In genomic region chr7:4063714-4064425, GRCm38 (mm10) we compare ENCODE assay signal across 25 mouse cellular contexts. TPM values are rescaled to one million over a fixed set of nuclear protein-coding genes. Genes with fewer than 3 reads are reported as not detected.
DNase-seq lines count a peak whose midpoint lies in the region; ATAC-seq and TF ChIP-seq lines count a peak whose summit lies in the region.
"Had no signal": no experiment of that assay in that cellular context is flagged by ENCODE, and none has a peak within 500 bp of the region (broad histone marks: within the 10 kb centered on the region; RNA-seq: fewer than 3 reads in every experiment).

No protein-coding gene starts in this region.

- DNase-seq in lung, postnatal 0 days (ENCODE audit: low spot score) = peak; percentile 4
- DNase-seq in lung, postnatal 4 days = no peak
- no peak for DNase-seq in forebrain, embryonic 11.5 days (ENCODE audit: low spot score)
- DNase-seq in heart, adult 2 months = no peak
- DNase-seq: adrenal gland, postnatal 25 days; cerebellum, adult 8-10 months; cerebellum, postnatal 36 days; forebrain, postnatal 0 days; heart, postnatal 36 days; kidney, adult 8-10 months; kidney, postnatal 10 days; lung, embryonic 14.5 days; midbrain, embryonic 14.5 days; spleen, adult 18-20 months had no signal

- H3K4me3 ChIP-seq in lung, postnatal 0 days (ENCODE audit: low read depth, low read length) = no peak overlapping the region
- no peak overlapping the region for H3K4me3 ChIP-seq in brown adipose tissue, adult 24 weeks (ENCODE audit: insufficient read depth, low read depth, low read length)
- H3K4me3 ChIP-seq in forebrain, embryonic 11.5 days (ENCODE audit: low read depth, low read length) = no peak overlapping the region
- no peak overlapping the region for H3K4me3 ChIP-seq in heart, adult 2 months
- H3K4me3 ChIP-seq in midbrain, embryonic 16.5 days (ENCODE audit: low read depth, low read length) = no peak overlapping the region
- H3K4me3 ChIP-seq: embryonic facial prominence, embryonic 13.5 days; forebrain, embryonic 12.5 days; heart, embryonic 10.5 days; heart, embryonic 15.5 days; hindbrain, embryonic 13.5 days; limb, embryonic 13.5 days had no signal

- WGBS in lung, postnatal 0 days = 91% methylated on average over 1 of the region's 1 CpGs
- 82% methylated on average over 1 of the region's 1 CpGs for WGBS in forebrain, embryonic 11.5 days
- 79% methylated on average over 1 of the region's 1 CpGs for WGBS in heart, adult 2 months
- 86% methylated on average over 1 of the region's 1 CpGs for WGBS in midbrain, embryonic 16.5 days

- H3K4me2 ChIP-seq in lung, postnatal 0 days (replicated peaks; ENCODE audit: low read depth, low read length) = no peak overlapping the region
- no peak overlapping the region for H3K4me2 ChIP-seq in forebrain, embryonic 11.5 days (ENCODE audit: low read depth, low read length, severe bottlenecking)
- no peak overlapping the region for H3K4me2 ChIP-seq in midbrain, embryonic 16.5 days (ENCODE audit: low read length)
- H3K4me2 ChIP-seq: embryonic facial prominence, embryonic 13.5 days; forebrain, embryonic 12.5 days; heart, embryonic 15.5 days; hindbrain, embryonic 13.5 days; limb, embryonic 13.5 days; lung, embryonic 14.5 days had no signal

- no peak for TF ChIP-seq CTCF in lung, postnatal 0 days (IDR thresholded peaks at IDR 0.05)
- no peak for TF ChIP-seq CTCF in heart, adult 2 months (IDR thresholded peaks at IDR 0.05)

- H3K9ac ChIP-seq in lung, postnatal 0 days (replicated peaks; ENCODE audit: low read depth) = no peak overlapping the region
- no peak overlapping the region for H3K9ac ChIP-seq in forebrain, embryonic 11.5 days (ENCODE audit: low read length)
- no peak overlapping the region for H3K9ac ChIP-seq in heart, adult 2 months (ENCODE audit: low read depth, low read length)
- no peak overlapping the region for H3K9ac ChIP-seq in midbrain, embryonic 16.5 days (ENCODE audit: low read depth, low read length)
- H3K9ac ChIP-seq: embryonic facial prominence, embryonic 13.5 days; forebrain, embryonic 12.5 days; forebrain, postnatal 0 days; heart, embryonic 15.5 days; hindbrain, embryonic 13.5 days; limb, embryonic 13.5 days; liver, embryonic 14.5 days; lung, embryonic 14.5 days had no signal

- no peak for TF ChIP-seq EP300 in lung, postnatal 0 days (IDR thresholded peaks at IDR 0.05)
- TF ChIP-seq EP300 in heart, adult 2 months (IDR thresholded peaks at IDR 0.05; ENCODE audit: insufficient read depth, low read depth, low read length) = no peak

- no peaks in the 10 kb centered on the region for H3K9me3 ChIP-seq in lung, postnatal 0 days (ENCODE audit: low read length)
- H3K9me3 ChIP-seq in forebrain, embryonic 11.5 days (ENCODE audit: control insufficient read depth, low read length) = no peaks in the 10 kb centered on the region
- H3K9me3 ChIP-seq in midbrain, embryonic 16.5 days (replicated peaks; ENCODE audit: control insufficient read depth, low read length, poor library complexity, severe bottlenecking) = no peaks in the 10 kb centered on the region
- H3K9me3 ChIP-seq: embryonic facial prominence, embryonic 13.5 days; forebrain, embryonic 12.5 days; heart, embryonic 10.5 days; heart, embryonic 15.5 days; hindbrain, embryonic 13.5 days; limb, embryonic 13.5 days had no signal

- no peak overlapping the region for H3K27ac ChIP-seq in lung, postnatal 0 days (ENCODE audit: low read length)
- H3K27ac ChIP-seq in brown adipose tissue, adult 24 weeks (replicated peaks; ENCODE audit: low read depth, low read length) = peak overlapping the region; percentile 24
- H3K27ac ChIP-seq in forebrain, embryonic 11.5 days (ENCODE audit: low read depth, low read length) = no peak overlapping the region
- H3K27ac ChIP-seq in heart, adult 2 months = no peak overlapping the region
- H3K27ac ChIP-seq in midbrain, embryonic 16.5 days (ENCODE audit: low read length) = no peak overlapping the region
- H3K27ac ChIP-seq: embryonic facial prominence, embryonic 13.5 days; forebrain, embryonic 12.5 days; heart, embryonic 10.5 days; heart, embryonic 15.5 days; hindbrain, embryonic 13.5 days; limb, embryonic 13.5 days; liver, embryonic 14.5 days had no signal

- no peak for TF ChIP-seq POLR2A in heart, adult 2 months (IDR thresholded peaks at IDR 0.05; ENCODE audit: insufficient read depth, low read depth, low read length)

- no peaks in the 10 kb centered on the region for H3K27me3 ChIP-seq in lung, postnatal 0 days (replicated peaks; ENCODE audit: insufficient read depth, low read length)
- H3K27me3 ChIP-seq in forebrain, embryonic 11.5 days (ENCODE audit: control insufficient read depth, insufficient read depth, low read length) = no peaks in the 10 kb centered on the region
- H3K27me3 ChIP-seq in heart, adult 2 months (ENCODE audit: control insufficient read depth, insufficient read depth, low read length) = no peaks in the 10 kb centered on the region
- no peaks in the 10 kb centered on the region for H3K27me3 ChIP-seq in midbrain, embryonic 16.5 days (ENCODE audit: control insufficient read depth, insufficient read depth, low read depth, low read length)
- H3K27me3 ChIP-seq: embryonic facial prominence, embryonic 13.5 days; forebrain, embryonic 12.5 days; heart, embryonic 15.5 days; hindbrain, embryonic 13.5 days; limb, embryonic 13.5 days had no signal

- intact Hi-C loops in heart, adult 2 months (cut with DNase I) = no loop called here

- no peaks in the 10 kb centered on the region for H3K79me2 ChIP-seq in heart, adult 2 months (replicated peaks; ENCODE audit: control insufficient read depth, insufficient read depth, low read length)

- H3K36me3 ChIP-seq in lung, postnatal 0 days (ENCODE audit: insufficient read depth, low read length) = no peaks in the 10 kb centered on the region
- no peaks in the 10 kb centered on the region for H3K36me3 ChIP-seq in forebrain, embryonic 11.5 days (ENCODE audit: control insufficient read depth, insufficient read depth, low read length)
- no peaks in the 10 kb centered on the region for H3K36me3 ChIP-seq in heart, adult 2 months (ENCODE audit: control insufficient read depth, insufficient read depth, low read length)
- no peaks in the 10 kb centered on the region for H3K36me3 ChIP-seq in midbrain, embryonic 16.5 days (ENCODE audit: control insufficient read depth, insufficient read depth, low read length)
- H3K36me3 ChIP-seq: embryonic facial prominence, embryonic 13.5 days; forebrain, embryonic 12.5 days; heart, embryonic 10.5 days; heart, embryonic 15.5 days; hindbrain, embryonic 13.5 days; limb, embryonic 13.5 days had no signal

- H3K4me1 ChIP-seq in lung, postnatal 0 days (ENCODE audit: insufficient read depth, low read depth, low read length) = no peaks in the 10 kb centered on the region
- peaks cover 3% of the 10 kb centered on the region; the same call in 1 of the 2 replicates for H3K4me1 ChIP-seq in brown adipose tissue, adult 24 weeks (ENCODE audit: control insufficient read depth, insufficient read depth, insufficient read length, low read length)
- H3K4me1 ChIP-seq in forebrain, embryonic 11.5 days (replicated peaks; ENCODE audit: control insufficient read depth, insufficient read depth, low read length) = no peaks in the 10 kb centered on the region
- no peaks in the 10 kb centered on the region for H3K4me1 ChIP-seq in heart, adult 2 months (ENCODE audit: control insufficient read depth, insufficient read depth, low read length)
- H3K4me1 ChIP-seq in midbrain, embryonic 16.5 days (ENCODE audit: control insufficient read depth, insufficient read depth, low read length) = no peaks in the 10 kb centered on the region
- H3K4me1 ChIP-seq: embryonic facial prominence, embryonic 13.5 days; forebrain, embryonic 12.5 days; heart, embryonic 10.5 days; heart, embryonic 15.5 days; hindbrain, embryonic 13.5 days; limb, embryonic 13.5 days had no signal

- ATAC-seq in lung, postnatal 0 days = no peak
- ATAC-seq in megakaryocyte, adult 5-6 weeks (ENCODE audit: poor library complexity, severe bottlenecking) = peak; percentile 84
- ATAC-seq in forebrain, embryonic 11.5 days (replicated peaks; ENCODE audit: low FRiP score) = no peak
- no peak for ATAC-seq in midbrain, embryonic 16.5 days
- ATAC-seq: forebrain, postnatal 0 days; intestine, embryonic 16.5 days had no signal

RNA-seq across cellular contexts. Expression of gene Lair1, which starts 0.9 kb away (rescaled TPM):
- polyA plus RNA-seq in lung, postnatal 0 days (2015; fragmentation: Nextera tagmentation; extraction: Ambion mirVana) = 2.1 and 2.2 TPM in 2 replicates
- 1.6 and 1.7 TPM in 2 replicates for polyA plus RNA-seq in brown adipose tissue, adult 24 weeks (2012; ENCODE audit: insufficient read depth, insufficient read length, missing spikeins)
- 31.5 and 39.5 TPM in 2 replicates for total RNA-seq in megakaryocyte, adult 5-6 weeks (2015)
- 58.7 and 60.8 TPM in 2 replicates for total RNA-seq in megakaryocyte, adult 5-6 weeks (2017)
- 1.2 and 1.4 TPM in 2 replicates for polyA plus RNA-seq in forebrain, embryonic 11.5 days (2014; fragmentation: Nextera tagmentation; extraction: Ambion mirVana)
- total RNA-seq in heart, adult 2 months (2021) = 1 to 10 TPM; 1.0 to 1.7 TPM
- 2.1 and 3.3 TPM in 2 replicates for polyA plus RNA-seq in heart, adult 2 months (2012; rRNA removed)
- polyA plus RNA-seq in midbrain, embryonic 16.5 days (2015; fragmentation: Nextera tagmentation; extraction: Ambion mirVana) = 1.7 and 1.9 TPM in 2 replicates

RNA-seq across cellular contexts. Expression of gene Ttyh1, which starts 55.3 kb away (rescaled TPM):
- 1.1 and 1.2 TPM in 2 replicates for polyA plus RNA-seq in lung, postnatal 0 days (2015; fragmentation: Nextera tagmentation; extraction: Ambion mirVana)
- 1.4 and 2.3 TPM in 2 replicates for polyA plus RNA-seq in brown adipose tissue, adult 24 weeks (2012; ENCODE audit: insufficient read depth, insufficient read length, missing spikeins)
- not detected in 2 replicates for total RNA-seq in megakaryocyte, adult 5-6 weeks (2015)
- total RNA-seq in megakaryocyte, adult 5-6 weeks (2017) = not detected in 2 replicates
- polyA plus RNA-seq in forebrain, embryonic 11.5 days (2014; fragmentation: Nextera tagmentation; extraction: Ambion mirVana) = 87.3 and 96.0 TPM in 2 replicates
- 1 to 10 TPM in 1 of 2 experiments, under 1 TPM in 1; 0.91 to 2.6 TPM for total RNA-seq in heart, adult 2 months (2021)
- 2.8 and 5.1 TPM in 2 replicates for polyA plus RNA-seq in heart, adult 2 months (2012; rRNA removed)
- polyA plus RNA-seq in midbrain, embryonic 16.5 days (2015; fragmentation: Nextera tagmentation; extraction: Ambion mirVana) = 122 and 158 TPM in 2 replicates

Comparison
In these comparisons a context has a peak if more than half of its experiments do, and no peak if none do; other contexts are left out.
1. RNA of gene Ttyh1, which starts 55.3 kb away (polyA plus RNA-seq): 122 to 158 TPM in midbrain, embryonic 16.5 days and 87.3 to 96.0 TPM in forebrain, embryonic 11.5 days; 2.8 to 5.1 TPM in heart, adult 2 months, 1.4 to 2.3 TPM in brown adipose tissue, adult 24 weeks and 1.1 to 1.2 TPM in lung, postnatal 0 days; every median in the first group is over 10 times any median in the second.